Mouse (Mus musculus) heart, postnatal 14 days (tissue): ENCODE results near the gene Dcakd. TPM values are rescaled to one million over a fixed set of nuclear protein-coding genes. Genes with fewer than 3 reads are reported as not detected.
"Not testable (repeated sequence)": the region's sequence is repeated elsewhere in the genome, so short reads cannot be mapped to it uniquely, and the experiment has no call there.

Source experiments
- DNase-seq, 2 experiments: peaks; one replicate each; pipeline ENCODE4 v3.0.0; 2021 to 2022
- intact Hi-C: fragments of 180-260 bp; cut with DNase I; formaldehyde crosslinking; loops from one replicate; pipeline ENCODE4 v1.15.1; 2025
- total RNA-seq, 2 experiments: library from RNA; stranded (reverse); gene quantifications; 2 replicates each; pipeline ENCODE4 v1.2.3; 2021

The Dcakd gene
- total RNA-seq, 2 experiments from 2014 or later = 68.5 to 71.1 TPM

DNA sequence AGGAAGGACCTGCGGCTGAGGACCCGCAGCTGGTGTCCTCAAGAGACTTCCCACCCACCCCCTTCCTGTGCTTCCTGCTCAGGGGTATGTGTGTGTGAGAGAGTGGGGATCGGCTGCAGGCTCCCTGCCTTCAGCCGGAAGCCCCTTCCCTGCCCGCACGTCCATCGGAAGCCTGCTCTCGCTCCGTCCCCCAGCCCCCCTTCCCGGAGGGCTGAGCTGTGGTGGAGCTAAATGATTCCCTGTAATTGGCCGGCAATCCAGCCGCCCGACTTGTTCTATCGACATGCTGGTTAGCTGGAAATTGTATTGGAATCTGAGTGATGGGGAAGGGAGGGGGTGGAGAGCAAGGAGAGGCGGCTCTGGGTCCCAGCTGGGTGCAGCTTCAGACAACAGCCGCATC lies 36.5 kb downstream of the Dcakd start:
- intact Hi-C loops = loop anchor here (5.0 kb wide), 2 partner anchors 44 to 219 kb away; partner anchors contain the start of gene C1ql1
- DNase-seq = no peak

DNA sequence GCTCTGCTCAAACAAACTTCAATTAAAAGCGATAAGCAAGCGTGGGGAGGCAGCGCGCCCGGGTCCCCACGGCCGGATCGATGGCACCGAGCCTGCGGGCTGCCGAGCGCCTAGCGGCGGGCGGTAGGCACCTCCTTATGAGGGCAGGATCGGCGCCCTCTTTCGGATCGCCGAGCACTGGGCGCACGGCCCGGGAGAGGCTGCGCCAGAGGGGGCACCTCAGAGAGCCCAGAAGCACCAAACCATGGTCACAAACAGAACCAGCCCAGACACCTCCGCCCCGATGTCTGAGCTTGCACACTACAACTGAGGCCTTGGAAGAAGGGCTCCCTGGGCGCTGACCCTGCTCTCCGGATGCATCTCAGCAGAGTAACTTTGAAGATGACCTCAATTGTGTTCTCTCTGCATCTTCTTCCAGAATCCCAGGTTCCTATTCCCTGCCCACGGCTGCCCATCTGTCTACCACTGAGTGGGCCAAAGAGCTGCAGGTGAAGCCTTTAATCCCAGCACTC lies 37.9 kb downstream of the Dcakd start:
- peak; percentile 51 to 62 for DNase-seq
- intact Hi-C loops = loop anchor here (5.0 kb wide), 2 partner anchors 43 to 218 kb away; partner anchors contain the start of gene C1ql1

- intact Hi-C loops = loop anchor here (5.0 kb wide), 2 partner anchors 42 to 217 kb away; partner anchors contain the start of gene C1ql1
- DNase-seq = no peak
These were observed 38.4 kb downstream of the Dcakd start for GRCm38 (mm10) chr11:102989641-102990151.

DNA sequence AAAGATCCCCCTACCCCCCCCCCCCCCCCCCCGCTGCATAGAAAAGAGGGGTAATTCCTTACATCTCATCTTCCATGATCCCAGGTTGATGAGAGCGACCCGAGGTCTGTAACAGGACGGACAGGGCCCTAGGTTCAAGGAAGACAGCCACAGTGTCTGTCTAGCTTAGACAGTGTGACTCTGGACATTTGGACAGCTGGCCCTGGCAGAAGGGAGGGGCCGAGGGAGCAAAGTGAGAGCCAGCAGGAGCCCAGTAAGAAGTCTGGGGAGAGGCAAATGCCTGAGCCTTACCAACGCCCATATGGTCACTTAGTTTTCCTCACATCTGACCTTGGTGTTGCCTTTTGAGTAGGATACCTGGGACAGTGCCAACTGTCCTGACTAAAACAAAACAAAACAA lies 43.0 kb downstream of the Dcakd start:
- intact Hi-C loops = no loop called here
- DNase-seq = no peak

DNA sequence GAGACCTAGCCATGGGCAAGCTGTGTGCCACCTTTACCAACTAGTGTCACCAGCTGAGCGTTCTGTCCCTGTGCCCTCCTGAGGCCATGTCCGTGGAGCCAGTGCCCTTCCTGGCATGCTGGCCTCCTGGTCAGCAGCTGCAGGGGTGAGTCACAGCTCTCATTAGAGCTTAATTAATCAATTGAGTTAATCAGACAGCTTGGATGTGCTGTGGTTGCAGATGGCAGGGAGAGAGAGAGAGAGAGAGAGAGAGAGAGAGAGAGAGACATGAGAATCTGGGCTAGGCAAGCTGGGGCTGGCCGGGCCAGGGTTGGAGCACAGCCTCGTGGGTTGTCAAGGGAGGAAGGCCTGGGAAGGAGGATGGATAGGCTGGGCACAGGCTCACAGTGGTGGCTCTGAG lies 43.5 kb downstream of the Dcakd start:
- intact Hi-C loops = no loop called here
- DNase-seq = no peak

DNA sequence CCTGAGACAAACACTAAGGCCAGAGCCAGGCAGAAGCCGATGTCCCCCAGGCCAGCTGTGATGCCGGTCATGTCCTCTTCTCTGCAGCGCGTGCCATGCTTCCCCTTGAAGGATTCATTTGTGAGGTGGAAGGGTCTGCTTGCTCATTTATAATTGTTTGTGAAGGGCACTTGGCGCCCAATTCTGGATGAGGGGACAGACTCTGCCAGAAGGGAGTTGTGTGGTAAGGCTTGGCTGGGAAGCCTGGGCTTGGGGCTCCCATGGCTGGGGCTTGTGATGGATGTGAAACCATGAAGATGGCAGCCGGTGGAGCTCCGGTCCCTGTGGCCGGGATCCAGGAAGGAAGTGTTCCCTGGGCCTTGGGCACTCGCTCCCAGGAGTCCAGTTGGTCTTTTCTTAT lies 44.0 kb downstream of the Dcakd start:
- no peak for DNase-seq
- intact Hi-C loops = no loop called here

DNA sequence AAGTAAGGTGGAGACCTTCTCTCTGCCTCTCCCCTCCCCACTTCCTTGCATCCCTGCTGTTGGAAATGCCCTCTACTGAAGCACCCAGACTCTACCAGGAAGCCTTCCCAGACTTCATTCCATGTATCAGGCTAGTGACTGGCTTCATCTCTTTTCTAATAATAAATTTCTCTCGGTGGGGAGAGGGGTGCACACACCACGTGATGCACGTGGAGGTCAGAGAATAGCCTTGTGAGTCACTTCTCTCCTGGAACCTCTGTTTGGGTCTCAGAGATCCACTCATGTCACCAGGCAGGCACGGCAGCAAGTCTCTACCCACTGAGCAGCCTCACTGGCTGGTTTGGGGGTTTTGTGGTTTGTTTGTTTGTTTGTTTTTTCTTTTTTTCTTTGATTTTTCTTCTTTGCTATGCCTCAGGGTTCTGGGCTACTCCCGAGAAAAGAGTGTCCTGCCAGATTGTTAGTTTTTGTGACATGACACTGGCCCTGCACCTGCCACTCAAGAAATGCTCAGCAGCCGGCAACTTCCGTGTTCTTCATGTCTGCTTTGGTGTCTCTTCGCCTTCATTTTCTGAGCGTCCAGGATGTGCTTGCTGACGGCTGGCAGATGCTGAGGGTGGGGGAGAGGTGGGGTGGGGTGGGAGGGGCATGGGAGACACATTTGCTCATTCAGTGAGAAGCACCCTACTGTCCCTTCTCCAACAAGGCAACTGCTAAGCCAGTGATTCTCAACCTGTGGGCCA lies 46.8 kb downstream of the Dcakd start:
- no peak for DNase-seq
- intact Hi-C loops = no loop called here

- peak in 1 of 2 experiments; percentile 56 for DNase-seq
- intact Hi-C loops = no loop called here
These were observed 50.0 kb downstream of the Dcakd start for GRCm38 (mm10) chr11:102978052-102978666.

- intact Hi-C loops, DNase-seq: not testable (repeated sequence)
These were observed 52.2 kb downstream of the Dcakd start for GRCm38 (mm10) chr11:102975966-102976365.

GRCm38 (mm10) chr11:102972326-102972725 lies 55.8 kb downstream of the Dcakd start:
- intact Hi-C loops = no loop called here
- DNase-seq = no peak

DNA sequence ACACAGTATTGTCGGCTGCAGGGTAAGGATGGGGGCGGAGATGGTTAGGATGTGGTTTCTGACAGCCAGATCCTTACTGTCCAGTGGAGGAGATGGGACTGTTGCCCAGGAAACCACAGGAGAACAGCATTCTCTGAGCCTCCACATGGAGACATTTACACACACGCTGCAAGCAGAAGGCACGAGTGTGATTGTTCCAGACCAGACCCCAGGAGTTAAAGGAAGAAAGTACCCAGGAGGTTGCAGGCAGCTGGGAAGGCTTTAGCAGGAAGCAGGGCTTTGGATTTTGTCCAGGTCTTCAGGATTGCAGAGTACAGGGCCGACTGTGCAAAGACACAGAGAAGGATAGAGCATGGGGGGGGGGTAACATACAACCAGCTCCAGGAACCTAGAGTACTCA lies 56.5 kb downstream of the Dcakd start:
- intact Hi-C loops = no loop called here
- no peak for DNase-seq

- intact Hi-C loops = no loop called here
These were observed 63.5 kb downstream of the Dcakd start for GRCm38 (mm10) chr11:102964547-102965091.

GRCm38 (mm10) chr11:102963855-102964546 lies 64.1 kb downstream of the Dcakd start:
- intact Hi-C loops = no loop called here

More at GRCm38 (mm10) chr11:102964547-102965091, 63.5 kb downstream of the Dcakd start:
- no peak for DNase-seq

DNA sequence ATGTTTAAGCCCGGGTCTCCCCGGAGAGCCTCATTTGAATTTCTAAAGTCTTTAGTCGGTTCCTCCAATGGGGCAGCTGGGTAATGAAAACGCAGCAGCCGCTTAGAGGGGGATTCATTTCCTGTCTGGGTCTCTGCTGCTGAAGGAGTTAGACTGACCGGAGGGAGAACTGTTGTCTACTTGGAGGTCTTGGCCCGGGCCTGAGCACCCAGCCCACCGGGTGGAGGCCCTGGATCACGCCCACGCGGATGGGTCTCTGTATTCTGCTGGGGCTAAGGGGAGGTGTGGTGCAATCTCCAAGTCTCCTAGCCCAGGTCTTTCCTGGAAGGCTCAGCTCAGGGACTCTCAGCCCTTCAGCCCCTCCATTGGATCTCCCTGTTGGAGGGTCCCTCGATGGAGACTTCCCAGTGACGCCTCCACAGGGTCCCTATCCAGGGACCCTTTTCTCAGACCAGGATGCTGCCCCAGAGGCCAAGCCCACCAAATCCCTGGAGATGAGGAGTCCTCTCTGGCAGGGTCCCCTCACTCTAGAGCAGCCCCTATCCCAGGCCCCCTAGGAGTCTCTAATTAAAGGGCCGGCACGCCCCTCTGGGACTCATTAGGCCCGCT lies 64.8 kb downstream of the Dcakd start:
- no peak for DNase-seq
- intact Hi-C loops = no loop called here

More at GRCm38 (mm10) chr11:102963855-102964546, 64.1 kb downstream of the Dcakd start:
- DNase-seq = no peak

DNA sequence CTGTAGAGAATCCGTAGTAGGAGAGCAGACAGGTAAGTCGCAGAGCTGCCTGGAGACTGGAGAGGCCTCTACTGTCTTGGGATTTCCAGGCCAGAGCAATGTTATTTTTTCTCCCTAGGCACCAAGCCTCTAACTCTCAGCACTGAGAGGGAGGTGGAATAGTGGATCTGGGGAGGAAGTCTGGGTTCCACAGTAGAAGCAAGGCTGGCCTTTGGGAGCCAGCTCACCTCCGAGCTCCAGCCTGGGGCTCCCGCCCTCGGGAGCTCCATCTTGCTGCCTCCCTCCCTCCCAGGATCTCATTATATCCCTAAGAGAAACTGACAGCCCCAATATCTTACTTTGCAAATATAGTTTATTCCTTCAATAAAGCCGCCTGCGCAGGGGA lies 65.3 kb downstream of the Dcakd start:
- intact Hi-C loops = no loop called here
- DNase-seq = no peak

GRCm38 (mm10) chr11:102961082-102961481 lies 67.1 kb downstream of the Dcakd start:
- intact Hi-C loops = no loop called here
- DNase-seq = no peak

DNA sequence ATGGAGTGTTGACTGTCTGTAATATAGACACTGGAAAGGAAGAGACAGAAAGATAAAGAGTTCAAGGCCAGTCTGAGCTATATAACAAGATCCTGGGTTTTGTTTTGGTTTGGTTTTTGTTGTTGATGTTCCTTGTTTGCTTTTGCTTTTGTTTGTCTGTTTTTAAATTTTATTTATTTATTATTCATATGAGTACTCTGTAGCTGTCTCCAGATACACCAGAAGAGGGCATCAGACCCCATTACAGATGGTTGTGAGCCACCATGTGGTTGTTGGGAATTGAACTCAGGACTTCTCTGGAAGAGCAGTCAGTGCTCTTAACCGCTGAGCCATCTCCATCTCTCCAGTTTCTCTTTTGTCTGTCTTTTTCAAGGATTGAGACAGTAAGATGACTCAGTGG lies 69.3 kb downstream of the Dcakd start:
- intact Hi-C loops = no loop called here
- no peak for DNase-seq

DNA sequence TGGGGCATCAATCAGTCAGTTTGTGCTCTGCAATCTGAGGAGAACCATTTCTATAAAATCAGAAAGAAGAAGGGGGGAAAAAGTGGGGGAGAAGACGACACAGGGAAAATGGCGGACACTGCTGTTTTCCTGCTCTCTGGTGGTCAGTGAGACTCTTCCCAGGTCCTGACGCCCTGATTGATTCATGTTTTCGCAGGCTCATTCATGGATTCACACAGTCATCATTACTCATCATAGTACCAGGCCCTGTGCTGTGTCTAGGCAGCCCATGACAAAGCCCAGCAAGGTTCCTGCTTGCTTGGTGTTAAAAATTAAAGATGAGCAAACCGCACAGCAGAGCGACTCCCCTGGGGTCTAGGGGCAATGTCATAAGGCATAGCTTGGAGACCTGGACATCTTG lies 69.7 kb downstream of the Dcakd start:
- intact Hi-C loops = no loop called here

DNA sequence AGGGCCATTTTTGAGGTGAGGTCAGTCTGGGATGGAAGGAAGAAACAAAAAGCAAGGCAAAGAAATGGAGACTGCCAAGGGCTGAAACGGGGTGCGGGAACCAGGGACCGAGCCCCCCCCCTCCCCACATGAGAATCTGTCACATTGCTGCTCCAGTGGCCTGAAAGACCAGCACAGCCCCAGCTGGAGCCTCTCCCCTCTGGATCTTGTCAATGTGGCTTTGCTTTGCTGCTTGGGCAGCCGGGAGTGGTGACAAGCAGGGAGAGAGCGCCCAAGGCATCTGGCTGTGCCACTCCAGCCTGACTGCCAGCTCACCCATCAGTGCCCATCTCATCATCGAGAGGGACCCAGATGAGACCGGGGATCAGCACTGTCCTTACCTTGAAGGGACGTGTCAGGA lies 70.4 kb downstream of the Dcakd start:
- intact Hi-C loops = no loop called here
- no peak for DNase-seq

More for the DNA sequence above, 69.7 kb downstream of the Dcakd start:
- DNase-seq = no peak

- DNase-seq = peak; percentile 29 to 49
These were observed 71.0 kb downstream of the Dcakd start for GRCm38 (mm10) chr11:102956962-102957614.

More at GRCm38 (mm10) chr11:102956962-102957614, 71.0 kb downstream of the Dcakd start:
- intact Hi-C loops = no loop called here
